Mouse (Mus musculus): ENCODE data around the gene Eif2s3x. TPM values are rescaled to one million over a fixed set of nuclear protein-coding genes. Genes with fewer than 3 reads are reported as not detected.

Eif2s3x gene
- polyA plus RNA-seq, 1 experiment from 2014 or later, result 37.6 TPM

DNA sequence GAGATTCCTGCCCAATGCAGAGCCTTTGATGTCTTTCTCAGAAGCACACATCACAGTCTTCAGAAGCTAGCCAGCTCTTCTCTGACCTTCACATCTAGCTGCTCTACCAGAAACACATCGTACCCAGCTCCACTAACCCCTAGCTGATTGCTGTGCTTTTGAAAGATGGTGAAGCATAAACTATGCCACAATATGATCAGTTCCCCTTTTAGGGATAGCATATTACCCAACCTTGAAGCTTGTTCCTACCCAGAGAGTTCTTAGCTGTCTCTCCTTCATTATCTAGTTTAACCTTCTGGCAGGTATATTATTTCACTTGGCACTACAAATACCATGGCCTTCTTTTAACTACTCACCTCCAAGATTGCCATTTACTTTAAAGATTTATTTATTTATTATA, 72.6 kb downstream of the Eif2s3x start:
- H3K27ac ChIP-seq (ENCODE audit: low read length), result no peak overlapping the region
- no peak overlapping the region for H3K4me3 ChIP-seq (ENCODE audit: low read depth, low read length)
- no peaks in the 10 kb centered on the region for H3K36me3 ChIP-seq (ENCODE audit: control insufficient read depth, insufficient read depth)
- no peaks in the 10 kb centered on the region for H3K9me3 ChIP-seq (replicated peaks; ENCODE audit: control insufficient read depth, low read length)
- H3K9ac ChIP-seq (ENCODE audit: low read depth, low read length), result no peak overlapping the region
- H3K27me3 ChIP-seq (ENCODE audit: control insufficient read depth, insufficient read depth, low read depth, low read length), result peaks cover 7% of the 10 kb centered on the region
- 50% methylated on average over 1 of the region's 1 CpGs for WGBS (ENCODE audit: insufficient replicate concordance)
- H3K4me2 ChIP-seq (ENCODE audit: low read depth, low read length), result no peak overlapping the region
- no peak for ATAC-seq (ENCODE audit: low read depth)
- no peaks in the 10 kb centered on the region for H3K4me1 ChIP-seq (ENCODE audit: control insufficient read depth, low read depth, low read length)

Other genes with a start within 250 kb of the Eif2s3x start
- 0.28 and 0.31 TPM in 2 replicates for gene AU015836, start 244.2 kb downstream of the Eif2s3x start, polyA plus RNA-seq (2015; fragmentation: Nextera tagmentation; extraction: Ambion mirVana)
- gene Zfx, start 89.2 kb downstream of the Eif2s3x start, polyA plus RNA-seq (2015; fragmentation: Nextera tagmentation; extraction: Ambion mirVana), result 12.7 TPM in 2 replicates
- gene Klhl15, start 21.7 kb upstream of the Eif2s3x start, polyA plus RNA-seq (2015; fragmentation: Nextera tagmentation; extraction: Ambion mirVana), result 3.2 and 3.5 TPM in 2 replicates
- not detected in 2 replicates for gene Fam90a1b, start 153.9 kb upstream of the Eif2s3x start, polyA plus RNA-seq (2015; fragmentation: Nextera tagmentation; extraction: Ambion mirVana)
- gene Apoo, start 154.3 kb upstream of the Eif2s3x start, polyA plus RNA-seq (2015; fragmentation: Nextera tagmentation; extraction: Ambion mirVana), result 40.5 and 45.1 TPM in 2 replicates

All from liver, embryonic 16.5 days (tissue).